Mouse (Mus musculus) kidney, postnatal 0 days (tissue): ENCODE measurements around the gene Igsf9b. TPM values are rescaled to one million over a fixed set of nuclear protein-coding genes. Genes with fewer than 3 reads are reported as not detected.

Experiments used
- ATAC-seq: fragments of 200-750 bp; cut with Nextera tagmentation; replicated peaks from 2 replicates; pipeline ENCODE4 v1.8.0; 2017; ENCODE audit warnings: low read depth, moderate number of reproducible peaks, moderate TSS enrichment, moderate library complexity; ENCODE audit not compliant: low FRiP score
- DNase-seq: peaks from one replicate; pipeline ENCODE4 v3.0.0-alpha.2; 2016; ENCODE audit warnings: low spot score
- H3K27ac ChIP-seq: fragments of 300-500 bp; sonication (generic); 2 replicates; pipeline ENCODE4 v1.5.1; 2014; ENCODE audit warnings: mild to moderate bottlenecking
- H3K27me3 ChIP-seq: fragments of 300-500 bp; sonication (generic); 2 replicates; pipeline ENCODE4 v1.6.1; 2014; ENCODE audit warnings: low read length, mixed read lengths; ENCODE audit not compliant: insufficient read depth
- H3K36me3 ChIP-seq: fragments of 300-500 bp; sonication (generic); 2 replicates; pipeline ENCODE4 v1.6.1; 2014; ENCODE audit warnings: low read length, mixed read lengths; ENCODE audit not compliant: insufficient read depth
- H3K4me1 ChIP-seq: fragments of 300-500 bp; sonication (generic); replicated peaks from 2 replicates; pipeline ENCODE4 v1.6.1; 2014; ENCODE audit warnings: antibody characterized with exemption, low read length, mixed read lengths; ENCODE audit not compliant: insufficient read depth
- H3K4me2 ChIP-seq: fragments of 300-500 bp; sonication (generic); 2 replicates; pipeline ENCODE4 v1.6.1; 2014; ENCODE audit warnings: mild to moderate bottlenecking, low read length, moderate library complexity, mixed read lengths
- H3K4me3 ChIP-seq: fragments of 300-500 bp; sonication (generic); replicated peaks from 2 replicates; pipeline ENCODE4 v1.5.1; 2014; ENCODE audit warnings: low read depth, low read length
- H3K9ac ChIP-seq: fragments of 300-500 bp; sonication (generic); 2 replicates; pipeline ENCODE4 v1.6.1; 2014; ENCODE audit warnings: low read depth, low read length
- H3K9me3 ChIP-seq: fragments of 300-500 bp; sonication (generic); replicated peaks from 2 replicates; pipeline ENCODE4 v1.6.1; 2016; ENCODE audit warnings: low read length, inconsistent platforms, mixed read lengths
- CTCF ChIP-seq: IDR thresholded peaks from 2 replicates; pipeline ENCODE4 v1.5.1; 2016; ENCODE audit warnings: antibody characterized with exemption, low read depth, mild to moderate bottlenecking, moderate library complexity
- WGBS: fragments of 180-500 bp; shearing (Covaris S2); extraction: QIAGEN DNeasy Blood & Tissue Kit; methylation state at CpG from one replicate; pipeline ENCODE4 v1.1.7; 2014; 5-methylcytosine and 5-hydroxymethylcytosine counted together
- polyA plus RNA-seq: library from polyadenylated mRNA; unstranded; fragments of >200 nt; fragmentation: Nextera tagmentation; extraction: Ambion mirVana; gene quantifications from 2 replicates; pipeline ENCODE4 v1.2.1, GENCODE M21; 2015

The Igsf9b gene
- polyA plus RNA-seq, 1 experiment from 2014 or later, result 1.0 TPM

DNA sequence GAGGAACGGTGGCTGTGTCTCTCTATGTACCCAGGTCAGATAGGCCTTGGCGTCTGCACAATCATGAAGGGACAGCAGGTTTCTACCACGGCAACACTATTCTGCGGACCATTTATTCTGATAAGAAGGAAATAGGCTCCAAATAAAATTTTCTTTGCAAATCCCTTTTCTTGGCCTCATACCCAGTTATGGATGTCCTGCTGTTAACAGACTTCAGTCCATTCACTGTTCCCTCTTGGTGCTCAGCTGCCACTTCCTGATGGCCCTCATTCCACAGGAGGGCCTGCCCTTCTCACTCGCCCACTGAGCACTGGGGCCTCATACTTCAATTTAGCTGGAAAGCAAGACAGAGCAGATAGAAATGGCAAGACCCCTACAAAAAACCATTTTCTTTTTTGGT, 31.1 kb upstream of the Igsf9b start:
- H3K4me3 ChIP-seq, result no peak overlapping the region
- H3K36me3 ChIP-seq, result no peaks in the 10 kb centered on the region
- TF ChIP-seq CTCF, result no peak
- H3K4me2 ChIP-seq, result no peak overlapping the region
- 73% methylated on average over 5 of the region's 5 CpGs for WGBS
- no peaks in the 10 kb centered on the region for H3K27me3 ChIP-seq
- no peak for DNase-seq
- H3K9me3 ChIP-seq, result no peaks in the 10 kb centered on the region
- no peak overlapping the region for H3K27ac ChIP-seq
- no peak overlapping the region for H3K9ac ChIP-seq
- no peak for ATAC-seq
- no peaks in the 10 kb centered on the region for H3K4me1 ChIP-seq

DNA sequence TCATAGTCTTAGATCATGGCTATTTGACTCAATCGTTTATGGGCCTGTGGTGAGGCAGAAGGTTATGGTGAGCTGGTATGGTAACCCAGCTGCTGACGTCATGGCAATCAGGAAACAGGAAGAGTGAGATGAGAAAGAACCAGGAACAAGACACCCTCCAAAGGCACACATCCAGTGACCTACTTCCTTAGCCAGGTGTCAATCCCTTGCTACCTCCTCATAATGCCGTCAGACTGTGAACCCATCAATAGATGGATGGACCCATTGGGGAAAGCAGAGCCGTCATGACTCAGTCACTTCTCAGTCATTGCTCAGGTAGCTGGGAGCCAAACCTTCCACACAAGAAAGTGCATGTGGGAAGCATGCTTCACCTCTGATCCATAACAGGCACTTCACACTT, 30.5 kb upstream of the Igsf9b start:
- WGBS, result 81% methylated on average over 4 of the region's 4 CpGs
- no peaks in the 10 kb centered on the region for H3K4me1 ChIP-seq
- H3K27me3 ChIP-seq, result no peaks in the 10 kb centered on the region
- H3K9ac ChIP-seq, result no peak overlapping the region
- no peaks in the 10 kb centered on the region for H3K36me3 ChIP-seq
- ATAC-seq (no peak), DNase-seq (no peak)
- no peak for TF ChIP-seq CTCF
- no peak overlapping the region for H3K4me2 ChIP-seq
- H3K9me3 ChIP-seq, result no peaks in the 10 kb centered on the region
- no peak overlapping the region for H3K27ac ChIP-seq
- H3K4me3 ChIP-seq, result no peak overlapping the region

DNA sequence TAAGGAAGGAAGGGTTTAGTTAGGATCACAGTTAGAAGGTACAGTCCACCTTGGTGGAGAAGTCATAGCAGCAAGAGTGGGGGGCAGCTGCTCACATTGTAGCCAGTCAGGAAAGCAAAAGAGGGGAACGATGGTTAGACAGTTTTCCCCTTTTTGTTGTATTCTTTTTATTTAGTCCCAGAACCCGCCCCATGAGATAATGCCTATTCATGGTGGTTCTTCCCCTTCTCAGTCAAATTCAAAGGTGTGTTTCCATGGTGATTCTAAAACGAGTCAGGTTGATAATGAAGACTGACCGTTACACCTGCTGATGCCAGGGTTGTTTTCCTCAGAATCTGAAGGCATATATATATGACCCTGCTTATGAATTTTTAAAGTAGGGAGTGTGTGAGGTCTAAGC, 29.7 kb upstream of the Igsf9b start:
- WGBS, result 75% methylated on average over 4 of the region's 4 CpGs
- no peak overlapping the region for H3K9ac ChIP-seq
- no peaks in the 10 kb centered on the region for H3K9me3 ChIP-seq
- no peak overlapping the region for H3K4me3 ChIP-seq
- ATAC-seq (no peak), DNase-seq (no peak)
- no peaks in the 10 kb centered on the region for H3K27me3 ChIP-seq
- no peaks in the 10 kb centered on the region for H3K36me3 ChIP-seq
- no peak for TF ChIP-seq CTCF
- H3K4me1 ChIP-seq, result no peaks in the 10 kb centered on the region
- no peak overlapping the region for H3K27ac ChIP-seq
- H3K4me2 ChIP-seq, result no peak overlapping the region

DNA sequence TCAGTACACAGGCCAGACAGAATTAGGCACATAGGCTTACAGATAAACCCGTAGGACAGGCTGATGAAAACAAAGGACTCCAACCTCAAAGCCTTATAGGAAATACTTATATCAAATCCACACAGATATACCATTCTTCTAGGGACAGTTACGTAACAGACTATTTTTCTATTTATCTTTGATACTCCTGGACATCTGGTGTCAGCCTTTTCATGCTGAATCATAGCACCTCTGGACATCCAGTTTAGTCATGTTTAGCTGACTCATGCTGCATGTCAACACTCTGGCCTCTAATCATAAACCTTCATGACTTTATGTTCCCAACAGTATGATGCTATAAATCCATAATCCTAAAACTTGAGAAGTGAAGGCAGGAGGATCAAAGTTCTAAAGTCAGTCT, 29.1 kb upstream of the Igsf9b start:
- ATAC-seq, result no peak
- WGBS, result 74% methylated on average over 2 of the region's 2 CpGs
- H3K27ac ChIP-seq, result no peak overlapping the region
- H3K36me3 ChIP-seq, result no peaks in the 10 kb centered on the region
- H3K4me3 ChIP-seq, result no peak overlapping the region
- no peak overlapping the region for H3K4me2 ChIP-seq
- no peaks in the 10 kb centered on the region for H3K4me1 ChIP-seq
- no peak for DNase-seq
- no peaks in the 10 kb centered on the region for H3K9me3 ChIP-seq
- H3K9ac ChIP-seq, result no peak overlapping the region
- TF ChIP-seq CTCF, result no peak
- H3K27me3 ChIP-seq, result no peaks in the 10 kb centered on the region

DNA sequence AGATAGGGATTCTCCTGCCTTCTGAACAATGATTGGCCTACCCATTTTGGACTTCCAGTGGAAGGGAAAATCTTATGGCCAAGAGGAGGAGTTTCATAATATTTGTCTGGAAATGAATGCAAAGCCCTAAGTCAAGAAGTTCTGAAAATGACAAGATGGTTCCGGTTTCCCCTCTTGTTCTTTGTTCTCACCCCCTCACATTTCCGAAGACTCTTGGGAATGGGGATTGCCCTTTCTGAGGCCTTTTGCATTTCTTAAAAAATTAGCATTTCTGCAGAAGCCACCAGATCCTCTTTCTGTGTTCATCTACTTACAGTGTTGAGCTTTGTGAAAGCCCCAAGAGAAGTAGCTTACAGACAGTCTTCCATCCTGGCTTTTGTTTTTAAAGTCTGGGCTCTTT, 27.1 kb upstream of the Igsf9b start:
- H3K36me3 ChIP-seq, result no peaks in the 10 kb centered on the region
- no peak overlapping the region for H3K4me2 ChIP-seq
- DNase-seq (no peak), ATAC-seq (no peak)
- H3K27me3 ChIP-seq, result no peaks in the 10 kb centered on the region
- TF ChIP-seq CTCF, result no peak
- 87% methylated on average over 2 of the region's 2 CpGs for WGBS
- H3K9me3 ChIP-seq, result no peaks in the 10 kb centered on the region
- H3K4me3 ChIP-seq, result no peak overlapping the region
- H3K27ac ChIP-seq, result no peak overlapping the region
- H3K4me1 ChIP-seq, result no peaks in the 10 kb centered on the region
- H3K9ac ChIP-seq, result no peak overlapping the region

DNA sequence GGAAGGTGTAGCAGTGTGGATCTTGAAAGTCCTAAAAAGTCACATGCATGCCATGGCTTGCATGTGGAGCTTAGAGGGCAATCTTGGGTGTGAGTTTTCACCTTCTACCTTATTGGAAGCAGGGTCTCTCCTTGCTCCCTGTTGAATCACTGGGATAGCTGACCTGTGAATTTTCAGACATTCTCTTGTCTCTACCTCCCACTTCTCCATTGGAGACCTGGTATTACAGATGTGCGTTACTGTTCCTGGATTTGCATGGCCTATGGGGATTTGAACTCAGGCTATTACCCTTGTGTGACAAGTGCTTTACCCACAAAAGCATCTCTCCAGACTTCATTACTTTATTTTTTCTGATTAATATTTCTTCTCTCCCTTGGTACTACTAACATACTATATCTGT, 26.1 kb upstream of the Igsf9b start:
- no peak for TF ChIP-seq CTCF
- Histone ChIP-seq H3K36me3 (no peaks in the 10 kb centered on the region), H3K4me1 (no peaks in the 10 kb centered on the region), H3K27me3 (no peaks in the 10 kb centered on the region), H3K4me3 (no peak overlapping the region), H3K9me3 (no peaks in the 10 kb centered on the region), H3K9ac (no peak overlapping the region), H3K4me2 (no peak overlapping the region), H3K27ac (no peak overlapping the region)
- ATAC-seq (no peak), DNase-seq (no peak)
- 100% methylated on average over 1 of the region's 1 CpGs for WGBS

DNA sequence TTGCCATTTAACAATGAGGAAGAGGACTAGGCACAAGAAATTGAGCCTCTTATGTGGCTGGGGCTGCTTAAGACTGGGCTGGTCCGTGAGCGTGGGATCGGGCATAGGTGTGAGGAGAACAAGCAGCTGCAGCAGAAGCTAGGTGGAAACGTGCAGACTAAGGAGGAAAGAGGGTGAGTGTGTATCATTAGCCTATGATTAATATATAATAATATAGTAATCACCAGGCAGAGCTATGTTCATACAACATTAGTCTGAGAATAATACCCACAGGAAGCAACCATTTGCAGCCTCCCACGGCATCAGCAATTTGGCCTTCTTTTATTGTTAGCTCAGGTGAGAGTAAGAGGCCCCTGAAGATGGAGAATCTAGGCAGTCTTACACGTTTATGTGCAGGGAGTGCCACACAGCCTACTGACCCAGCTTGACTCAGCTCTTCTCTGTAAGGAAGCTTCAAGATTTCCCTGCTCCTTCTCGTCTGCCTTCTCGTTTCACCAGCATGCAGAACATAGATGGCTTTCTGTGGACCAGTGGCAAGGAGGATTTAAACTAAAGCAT, 22.6 kb upstream of the Igsf9b start:
- no peaks in the 10 kb centered on the region for H3K36me3 ChIP-seq
- H3K4me3 ChIP-seq, result no peak overlapping the region
- H3K9me3 ChIP-seq, result no peaks in the 10 kb centered on the region
- TF ChIP-seq CTCF, result no peak
- no peak overlapping the region for H3K4me2 ChIP-seq
- H3K4me1 ChIP-seq, result no peaks in the 10 kb centered on the region
- 66% methylated on average over 8 of the region's 8 CpGs for WGBS
- DNase-seq (no peak), ATAC-seq (no peak)
- H3K9ac ChIP-seq, result no peak overlapping the region
- no peaks in the 10 kb centered on the region for H3K27me3 ChIP-seq
- H3K27ac ChIP-seq, result no peak overlapping the region
